Mouse (Mus musculus) adrenal gland, adult 18-20 months (tissue): Measurements from ENCODE around the gene Ripply3. TPM values are rescaled to one million over a fixed set of nuclear protein-coding genes. Genes with fewer than 3 reads are reported as not detected.
"Not testable (repeated sequence)": the region's sequence is repeated elsewhere in the genome, so short reads cannot be mapped to it uniquely, and the experiment has no call there.

Source experiments
- DNase-seq, 2 experiments: peaks; one replicate each; pipeline ENCODE4 v3.0.0; 2021 to 2022; ENCODE audit warnings: low spot score in 2 of 2
- total RNA-seq, 2 experiments: library from RNA; stranded (reverse); gene quantifications; 1 replicate in 1 of 2; 2 replicates in 1 of 2; pipeline ENCODE4 v1.2.3; 2021

Gene Ripply3
- total RNA-seq, 2 experiments from 2014 or later, result 5.1 to 5.3 TPM

DNA sequence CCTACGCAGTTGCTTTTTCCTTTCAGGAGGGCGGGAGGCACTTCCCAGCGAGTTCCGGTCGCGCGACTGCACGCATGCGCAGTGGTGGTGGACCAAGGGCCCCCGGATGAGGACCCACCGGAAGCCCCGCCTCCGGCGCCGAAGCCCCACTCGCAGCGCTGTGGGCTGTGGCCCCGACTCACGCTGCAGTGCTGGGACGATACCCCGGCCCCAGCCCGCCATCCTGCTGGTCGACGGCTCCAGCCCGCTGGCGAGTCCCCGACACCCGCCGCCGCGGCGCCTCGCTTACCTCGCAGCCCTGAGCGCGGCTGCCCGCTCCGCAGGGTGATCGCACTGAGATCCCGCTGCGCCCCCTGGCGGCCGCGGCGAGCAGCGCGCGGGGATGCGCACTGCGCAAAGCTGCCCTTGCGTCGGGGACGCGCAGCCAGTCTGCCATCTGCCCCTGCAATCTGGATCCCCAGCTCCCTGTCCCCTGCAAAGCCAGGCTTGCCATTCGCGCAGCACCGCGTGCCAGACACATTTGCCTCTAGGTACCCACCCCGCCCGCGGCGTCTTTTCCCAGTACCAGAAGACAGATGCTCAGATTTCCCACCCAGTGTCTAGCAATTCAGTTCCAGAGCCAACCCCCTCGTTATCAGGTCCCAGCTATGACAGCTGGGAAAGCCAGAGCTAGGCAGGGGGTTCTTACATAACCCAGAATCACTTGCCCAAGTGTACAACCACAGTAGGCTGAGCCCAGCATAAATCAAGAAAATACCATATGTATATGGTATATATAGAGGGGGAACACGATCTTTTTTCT is 14.8 kb upstream of the Ripply3 start, which contains the start of gene Hlcs:
Gene Hlcs (minus strand): TSS at position 343 of the 802 bp plus-strand sequence.
- peak; percentile 98 to 99 for DNase-seq

GRCm38 (mm10) chr16:94314626-94315025 is 13.6 kb upstream of the Ripply3 start:
- DNase-seq, result no peak

- DNase-seq, result no peak
Observed at GRCm38 (mm10) chr16:94315215-94315614, 13.0 kb upstream of the Ripply3 start.

GRCm38 (mm10) chr16:94317752-94318151 is 10.5 kb upstream of the Ripply3 start:
- DNase-seq, result peak in 1 of 2 experiments; percentile 29

DNA sequence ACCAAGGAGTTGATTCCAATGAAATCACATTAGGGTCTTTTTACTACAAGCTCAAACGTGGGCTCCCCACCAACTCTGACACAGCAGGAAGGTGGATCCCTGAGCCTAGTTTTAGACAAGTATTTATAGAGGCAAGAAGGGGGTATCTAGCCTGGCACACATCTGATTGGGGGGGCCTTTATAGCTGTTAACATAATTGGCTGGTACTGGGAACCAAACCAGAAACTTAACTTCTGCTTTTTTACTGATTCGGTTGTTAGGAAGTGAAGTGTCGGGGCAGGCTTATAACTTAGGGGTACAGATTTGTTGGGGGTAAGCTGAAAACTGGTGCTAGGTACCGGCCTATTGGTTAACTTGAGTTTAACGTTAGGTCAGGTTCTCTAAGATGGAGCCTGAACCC is 8.0 kb upstream of the Ripply3 start:
- DNase-seq, result no peak

- no peak for DNase-seq
Observed at GRCm38 (mm10) chr16:94323681-94324080, 4.5 kb upstream of the Ripply3 start.

- DNase-seq, result no peak
Observed at GRCm38 (mm10) chr16:94326008-94326407, 2.2 kb upstream of the Ripply3 start.

- no peak for DNase-seq
Observed at GRCm38 (mm10) chr16:94328881-94329867, 954 bp downstream of the Ripply3 start.

GRCm38 (mm10) chr16:94330429-94330828 is 2.2 kb downstream of the Ripply3 start:
- no peak for DNase-seq

- no peak for DNase-seq
Observed at GRCm38 (mm10) chr16:94331233-94331885, 3.1 kb downstream of the Ripply3 start.

DNA sequence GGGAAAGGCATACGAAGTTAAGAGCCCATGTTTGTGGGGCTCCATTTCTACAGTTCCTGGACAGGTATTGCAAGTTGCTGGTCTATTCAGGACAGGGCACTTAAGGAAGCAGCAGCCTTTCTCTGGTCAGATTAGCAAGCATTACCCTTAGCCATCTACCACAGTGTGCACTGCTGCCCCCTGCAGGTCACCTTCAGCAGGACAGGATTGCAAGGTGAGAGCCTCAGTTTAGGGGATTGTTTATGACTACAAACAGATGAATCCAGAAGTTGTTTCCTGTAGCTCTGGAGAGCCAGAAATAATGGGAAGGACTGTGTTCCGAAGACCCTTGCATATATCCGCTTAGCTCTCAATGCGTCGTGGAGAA is 3.6 kb downstream of the Ripply3 start:
- peak; percentile 76 to 82 for DNase-seq

- DNase-seq, result no peak
Observed at GRCm38 (mm10) chr16:94335656-94336055, 7.4 kb downstream of the Ripply3 start.

DNA sequence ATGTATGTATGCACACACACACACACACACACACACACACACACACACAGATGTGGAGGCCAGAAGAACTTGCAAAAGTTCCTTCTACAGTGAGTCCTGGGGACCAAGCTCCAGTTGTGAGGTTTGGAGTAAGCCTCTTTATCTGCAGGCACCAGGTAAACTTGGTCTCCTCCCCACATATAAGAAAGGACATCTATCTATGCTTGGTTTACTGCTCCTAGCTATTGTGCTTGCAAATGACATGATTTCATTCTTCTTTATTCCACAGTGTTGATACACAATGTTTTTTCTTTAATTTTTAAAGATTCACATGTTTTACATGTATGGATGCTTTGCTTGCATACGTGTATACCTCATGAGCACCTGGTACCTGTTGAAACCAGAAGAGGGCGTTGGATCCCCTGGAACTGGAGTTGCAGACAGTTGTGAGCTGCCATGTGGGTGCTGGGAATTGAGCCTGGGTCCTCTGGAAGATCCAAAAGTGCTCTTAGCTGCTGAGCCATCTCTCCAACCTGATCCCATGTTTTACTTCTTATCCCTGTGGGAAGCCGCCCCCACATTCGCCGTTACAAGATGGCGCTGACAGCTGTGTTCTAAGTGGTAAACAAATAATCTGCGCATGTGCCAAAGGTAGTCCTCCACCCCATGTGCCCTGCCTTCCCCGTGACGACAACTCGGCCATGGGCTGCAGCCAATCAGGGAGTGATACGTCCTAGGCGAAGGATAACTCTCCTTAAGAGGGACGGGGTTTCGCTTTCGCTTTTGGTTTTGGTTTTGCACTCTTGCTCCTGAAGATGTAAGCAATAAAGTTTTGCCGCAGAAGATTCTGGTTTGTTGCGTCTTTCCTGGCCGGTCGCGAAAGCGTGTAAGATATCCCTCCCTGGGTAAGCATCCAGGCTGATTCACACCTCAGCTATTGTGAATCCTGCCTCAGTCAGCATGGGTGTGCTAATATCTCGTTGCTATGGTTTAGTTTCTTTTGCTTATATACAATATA is 11.2 kb downstream of the Ripply3 start:
- DNase-seq, result not testable (repeated sequence)

- DNase-seq, result no peak
Observed at GRCm38 (mm10) chr16:94345733-94346132, 17.5 kb downstream of the Ripply3 start.

GRCm38 (mm10) chr16:94347080-94347731 is 19.0 kb downstream of the Ripply3 start:
- DNase-seq, result no peak

- DNase-seq, result no peak
Observed at GRCm38 (mm10) chr16:94348779-94349178, 20.6 kb downstream of the Ripply3 start.

DNA sequence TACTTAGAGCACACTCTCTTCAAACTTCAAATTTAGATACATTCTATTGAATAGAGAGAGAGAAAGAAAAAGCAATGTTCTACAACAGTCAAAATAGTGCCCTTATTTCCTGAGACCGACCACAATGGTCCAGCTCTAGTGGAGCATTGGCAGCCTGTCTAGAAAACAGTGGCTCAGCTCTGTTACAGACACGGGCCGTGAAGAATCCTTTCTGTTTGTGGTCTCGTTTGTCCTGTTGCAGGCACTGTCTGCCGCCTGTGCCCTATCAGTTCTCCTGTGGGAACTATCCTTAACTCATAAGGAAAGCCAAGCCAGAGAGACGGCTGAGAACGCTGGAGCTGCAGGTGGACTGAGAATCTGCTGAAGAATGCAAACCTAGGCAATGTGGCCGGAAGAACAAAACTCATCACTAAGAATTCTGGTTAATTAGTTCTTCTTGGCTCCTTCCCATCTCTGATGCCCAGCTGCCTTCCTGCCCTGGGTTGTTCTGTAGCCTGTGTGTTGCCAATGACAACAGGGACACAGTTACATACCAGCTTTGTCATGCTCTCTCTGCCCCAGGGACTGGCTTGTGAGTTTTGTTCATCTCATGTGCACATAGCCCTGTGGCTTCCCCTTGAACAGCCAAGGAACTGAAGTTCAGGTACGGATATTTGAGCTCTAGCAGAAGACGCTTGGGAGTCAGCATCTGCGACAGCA is 21.5 kb downstream of the Ripply3 start:
- no peak for DNase-seq

DNA sequence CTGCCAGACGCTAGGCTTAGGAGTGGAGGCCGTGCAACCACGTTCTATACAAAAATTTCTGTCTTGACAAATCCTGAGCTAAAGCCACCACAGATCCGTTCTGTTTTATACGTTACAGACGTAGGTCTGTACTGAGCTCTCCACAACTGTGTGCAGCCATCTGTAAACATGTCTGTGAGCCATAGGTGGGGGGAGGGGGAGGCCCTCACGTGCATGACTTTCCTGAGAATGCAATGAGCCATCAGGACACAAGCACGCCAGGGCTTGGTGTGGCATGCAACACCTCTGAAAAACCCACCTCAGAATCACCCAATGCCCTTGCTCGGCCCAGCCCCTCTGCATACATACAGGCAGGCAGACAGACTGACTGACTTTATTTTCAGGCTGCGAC is 22.1 kb downstream of the Ripply3 start:
- DNase-seq, result no peak

- DNase-seq, result no peak
Observed at GRCm38 (mm10) chr16:94354450-94354849, 26.2 kb downstream of the Ripply3 start.
